Mouse (Mus musculus) heart, adult 2 months (tissue): Measurements from ENCODE around the gene Rps13. TPM values are rescaled to one million over a fixed set of nuclear protein-coding genes. Genes with fewer than 3 reads are reported as not detected.
"Not testable (repeated sequence)": the region's sequence is repeated elsewhere in the genome, so short reads cannot be mapped to it uniquely, and the experiment has no call there.

Experiments used
- DNase-seq, 2 experiments: peaks; one replicate each; pipeline ENCODE4 v3.0.0; 2021
- H3K27ac ChIP-seq: fragments of 200-600 bp; 2 replicates; pipeline ENCODE4 v1.8.1; 2022
- H3K27me3 ChIP-seq: fragments of 200-500 bp; 2 replicates; pipeline ENCODE4 v1.6.1; 2012; ENCODE audit warnings: mild to moderate bottlenecking, low read length, inconsistent platforms, mixed read lengths; ENCODE audit not compliant: control insufficient read depth, insufficient read depth
- H3K36me3 ChIP-seq: fragments of 200-500 bp; 2 replicates; pipeline ENCODE4 v1.6.1; 2012; ENCODE audit warnings: low read length, inconsistent platforms; ENCODE audit not compliant: control insufficient read depth, insufficient read depth
- H3K4me1 ChIP-seq: fragments of 200-500 bp; 2 replicates; pipeline ENCODE4 v1.6.1; 2011; ENCODE audit warnings: low read length; ENCODE audit not compliant: control insufficient read depth, insufficient read depth
- H3K4me3 ChIP-seq: fragments of 200-600 bp; 2 replicates; pipeline ENCODE4 v1.8.1; 2022
- H3K79me2 ChIP-seq: fragments of 200-500 bp; replicated peaks from 2 replicates; pipeline ENCODE4 v1.6.1; 2012; ENCODE audit warnings: mild to moderate bottlenecking, inconsistent platforms, low read length, moderate library complexity, mixed read lengths; ENCODE audit not compliant: control insufficient read depth, insufficient read depth
- H3K9ac ChIP-seq: fragments of 200-500 bp; 2 replicates; pipeline ENCODE4 v1.6.1; 2012; ENCODE audit warnings: low read depth, mild to moderate bottlenecking, control low read depth, inconsistent platforms, low read length, mixed read lengths
- CTCF ChIP-seq: fragments of 200-600 bp; IDR thresholded peaks from 2 replicates; pipeline ENCODE4 v1.8.1; 2022; ENCODE audit warnings: antibody characterized with exemption, mild to moderate bottlenecking, moderate library complexity
- EP300 ChIP-seq: fragments of 200-500 bp; IDR thresholded peaks from 2 replicates; pipeline ENCODE4 v1.6.1; 2011; ENCODE audit warnings: low read depth, low read length, control low read depth; ENCODE audit not compliant: insufficient read depth
- POLR2A ChIP-seq: fragments of 200-500 bp; IDR thresholded peaks from 2 replicates; pipeline ENCODE4 v1.6.1; 2011; ENCODE audit warnings: mild to moderate bottlenecking, low read depth, low read length, control low read depth; ENCODE audit not compliant: insufficient read depth
- WGBS: fragments of 180-500 bp; shearing (Covaris S2); methylation state at CpG from one replicate; pipeline ENCODE4 v1.1.7; 2018; 5-methylcytosine and 5-hydroxymethylcytosine counted together
- intact Hi-C: fragments of 180-260 bp; cut with DNase I; formaldehyde crosslinking; loops from one replicate; pipeline ENCODE4 v1.15.1; 2025
- long read RNA-seq: library from polyadenylated mRNA; stranded (forward); transcript quantifications from one replicate; pipeline ENCODE4 v2.0.0, GENCODE M21; 2021
- polyA plus RNA-seq: library from polyadenylated mRNA; depleted of rRNA; stranded (reverse); fragments of >200 nt; gene quantifications from 2 replicates; pipeline ENCODE4 v1.2.3, GENCODE M21; 2012; rRNA removed
- total RNA-seq, 2 experiments: library from RNA; stranded (reverse); gene quantifications; 2 replicates each; pipeline ENCODE4 v1.2.3; 2021

Gene Rps13
- total RNA-seq: 100 to 1,000 TPM; 328 to 384 TPM
- 110 and 146 TPM in 2 replicates for polyA plus RNA-seq
- long read RNA-seq, transcript Rps13-201 (6 exons, 589 nt): major isoform, 105 of 105 reads
- long read RNA-seq, partial matches to known transcripts: 0 of 105 reads
- long read RNA-seq, other reads (novel, unspliced or antisense): 0 of 105 reads

- WGBS: 1% methylated on average over 78 of the region's 78 CpGs
- no peaks in the 10 kb centered on the region for H3K27me3 ChIP-seq
- peak within 1 kb of the TSS; percentile 97 for H3K9ac ChIP-seq
- peak within 1 kb of the TSS; percentile 64 for H3K4me3 ChIP-seq
- peaks cover 17% of the 10 kb centered on the region for H3K36me3 ChIP-seq
- intact Hi-C loops: loop anchor here (2.0 to 5.0 kb wide), 2 partner anchors 108 to 275 kb away; partner anchors contain the start of gene Pik3c2a
- peaks cover 3% of the 10 kb centered on the region; the same call in 1 of the 2 replicates for H3K79me2 ChIP-seq
- DNase-seq: peak; percentile 97 to 98
- peak within 1 kb of the TSS; percentile 97 for H3K27ac ChIP-seq
- peaks cover 2% of the 10 kb centered on the region for H3K4me1 ChIP-seq
- 0 out of 2 replicates have a peak, but pooled peaks have one; percentile 28 for TF ChIP-seq EP300
- TF ChIP-seq POLR2A: peak; percentile 93
- TF ChIP-seq CTCF: no peak
Observed at GRCm38 (mm10) chr7:116333713-116334668, at the start of gene Rps13. Rps13 (minus strand) TSS chr7:116334195.

- DNase-seq, H3K27ac ChIP-seq, H3K27me3 ChIP-seq, H3K36me3 ChIP-seq, H3K9ac ChIP-seq, H3K4me3 ChIP-seq, H3K4me1 ChIP-seq, intact Hi-C loops, H3K79me2 ChIP-seq: not testable (repeated sequence)
- TF ChIP-seq CTCF: peak; percentile 15; the same call in 1 of the 2 replicates
- 94% methylated on average over 6 of the region's 6 CpGs for WGBS
Observed at GRCm38 (mm10) chr7:116379181-116379580, 45.2 kb upstream of the Rps13 start.

GRCm38 (mm10) chr7:116374284-116374683, 40.3 kb upstream of the Rps13 start:
- no peaks in the 10 kb centered on the region for H3K79me2 ChIP-seq
- no peaks in the 10 kb centered on the region for H3K4me1 ChIP-seq
- no peaks in the 10 kb centered on the region for H3K27me3 ChIP-seq
- H3K4me3 ChIP-seq: no peak overlapping the region
- peaks cover 2% of the 10 kb centered on the region; the same call in 1 of the 2 replicates for H3K36me3 ChIP-seq
- no peak for DNase-seq
- intact Hi-C loops: no loop called here
- TF ChIP-seq POLR2A (no peak), CTCF (no peak), EP300 (no peak)
- H3K9ac ChIP-seq: no peak overlapping the region
- 91% methylated on average over 1 of the region's 1 CpGs for WGBS
- no peak overlapping the region for H3K27ac ChIP-seq

- TF ChIP-seq CTCF: peak; percentile 80
- no peak for TF ChIP-seq POLR2A
Observed at GRCm38 (mm10) chr7:116336226-116336625, 2.2 kb upstream of the Rps13 start.

GRCm38 (mm10) chr7:116335133-116335532, 1.1 kb upstream of the Rps13 start:
- Histone ChIP-seq H3K9ac (no peak overlapping the region), H3K36me3 (peaks cover 17% of the 10 kb centered on the region), H3K79me2 (peaks cover 3% of the 10 kb centered on the region; the same call in 1 of the 2 replicates), H3K4me3 (no peak overlapping the region), H3K27me3 (no peaks in the 10 kb centered on the region), H3K4me1 (peaks cover 2% of the 10 kb centered on the region), H3K27ac (no peak overlapping the region)
- intact Hi-C loops: loop anchor here (2.0 to 5.0 kb wide), 2 partner anchors 182 to 274 kb away; no protein-coding TSS in a partner anchor
- DNase-seq: no peak
- TF ChIP-seq EP300: no peak
- TF ChIP-seq POLR2A: no peak
- no peak for TF ChIP-seq CTCF
- WGBS: 83% methylated on average over 6 of the region's 6 CpGs

More at GRCm38 (mm10) chr7:116336226-116336625, 2.2 kb upstream of the Rps13 start:
- Histone ChIP-seq H3K4me3 (no peak overlapping the region), H3K27ac (no peak overlapping the region), H3K79me2 (peaks cover 3% of the 10 kb centered on the region; the same call in 1 of the 2 replicates), H3K4me1 (peaks cover 2% of the 10 kb centered on the region), H3K9ac (no peak overlapping the region), H3K27me3 (no peaks in the 10 kb centered on the region), H3K36me3 (peaks cover 14% of the 10 kb centered on the region)
- WGBS: 55% methylated on average over 1 of the region's 1 CpGs
- peak; percentile 56 to 70 for DNase-seq
- intact Hi-C loops: loop anchor here (5.0 kb wide), 1 partner anchor 181 kb away; no protein-coding TSS in a partner anchor
